Mouse (Mus musculus): ENCODE data around the gene 9130019O22Rik.

GRCm38 (mm10) chr7:127378310-127378921 lies 8.6 kb downstream of the 9130019O22Rik start:
- TF ChIP-seq CTCF (IDR thresholded peaks at IDR 0.05; ENCODE audit: low read depth) = no peak
- TF ChIP-seq EP300 (optimal IDR thresholded peaks at IDR 0.05) = no peak
